Mouse (Mus musculus): ENCODE measurements around the gene Magi1. TPM values are rescaled to one million over a fixed set of nuclear protein-coding genes. Genes with fewer than 3 reads are reported as not detected.

Gene Magi1
- total and polyA plus RNA-seq, 3 experiments, result not detected

DNA sequence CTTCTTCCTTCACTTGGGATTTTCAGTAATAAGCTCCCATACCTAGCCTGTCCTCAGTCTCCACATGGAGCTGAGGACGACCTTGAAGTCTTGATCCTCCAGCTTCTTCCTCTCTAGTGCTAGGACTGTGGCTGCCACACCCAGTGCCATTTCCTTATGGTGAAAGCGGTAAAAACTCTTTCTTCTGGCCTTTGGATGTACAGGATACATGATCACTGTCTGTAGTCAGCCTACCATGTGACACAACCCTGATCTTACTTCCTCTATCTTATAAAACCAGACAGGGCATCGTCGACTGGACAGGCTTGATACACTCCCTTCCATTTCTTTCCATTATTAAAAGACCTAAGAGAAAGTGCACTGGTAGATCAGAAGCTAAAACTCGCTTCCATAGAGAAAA lies 413.7 kb downstream of the Magi1 start:
- in situ Hi-C loops (cut with MboI; ENCODE audit: low pct_ligation_motif_present, low pct_unique_long_range_greater_than_20kb, low sequenced_read_pairs), result no loop called here
- H3K9ac ChIP-seq (ENCODE audit: insufficient read depth, low read depth), result no peak overlapping the region
- no peaks in the 10 kb centered on the region for H3K27me3 ChIP-seq (replicated peaks)
- no peaks in the 10 kb centered on the region for H3K36me3 ChIP-seq (replicated peaks in 1 of 2; ENCODE audit: control insufficient read depth in 1 of 2, insufficient read depth in 1 of 2, low read length in 1 of 2)
- no peak overlapping the region for H3K4me2 ChIP-seq (ENCODE audit: insufficient read depth, low read depth, poor library complexity, severe bottlenecking)
- H3K9me3 ChIP-seq (replicated peaks; ENCODE audit: low read length), result peaks cover 67% of the 10 kb centered on the region
- TF ChIP-seq HCFC1 (IDR thresholded peaks at IDR 0.05; ENCODE audit: low read depth, low read length) (no peak), IRF4 (IDR thresholded peaks at IDR 0.05; ENCODE audit: low read depth, low read length) (no peak), MAZ (IDR thresholded peaks at IDR 0.05; ENCODE audit: low read depth, low read length) (no peak), TCF12 (IDR thresholded peaks at IDR 0.05; ENCODE audit: low read depth, low read length) (no peak), ZKSCAN1 (IDR thresholded peaks at IDR 0.05; ENCODE audit: borderline replicate concordance, low read depth, low read length) (no peak), POLR2A (IDR thresholded peaks at IDR 0.05; ENCODE audit: low read depth, low read length) (no peak), TBP (conservative IDR thresholded peaks at IDR 0.05; ENCODE audit: low read depth, low read length) (no peak), EP300 (IDR thresholded peaks at IDR 0.05; ENCODE audit: low read length) (no peak), PAX5 (IDR thresholded peaks at IDR 0.05; ENCODE audit: low read length) (no peak), CHD1 (IDR thresholded peaks at IDR 0.05; ENCODE audit: low read depth, low read length) (no peak), MYC (IDR thresholded peaks at IDR 0.05; ENCODE audit: low read depth, low read length) (no peak), UBTF (IDR thresholded peaks at IDR 0.05; ENCODE audit: low read depth, low read length) (no peak), RAD21 (IDR thresholded peaks at IDR 0.05; ENCODE audit: low read depth, low read length) (no peak), POLR2AphosphoS2 (IDR thresholded peaks at IDR 0.05; ENCODE audit: low read depth, low read length) (no peak), MAX (IDR thresholded peaks at IDR 0.05; ENCODE audit: low read length) (no peak), BHLHE40 (IDR thresholded peaks at IDR 0.05; ENCODE audit: low read depth, low read length) (no peak)
- H3K4me1 ChIP-seq (ENCODE audit: control insufficient read depth in 1 of 2, insufficient read depth in 2 of 2), result no peaks in the 10 kb centered on the region
- no peak overlapping the region for H3K27ac ChIP-seq (ENCODE audit: insufficient read depth, low read depth)
- no peak overlapping the region for H3K4me3 ChIP-seq (replicated peaks in 1 of 3; ENCODE audit: low read depth in 2 of 3, low read length in 2 of 3, poor library complexity in 1 of 3)
- DNase-seq (ENCODE audit: extremely low read depth), result no peak
- dilution Hi-C loops (cut with MboI; ENCODE audit: extremely low pct_ligation_motif_present, extremely low pct_unique_long_range_greater_than_20kb, low sequenced_read_pairs), result no loop called here
- no peaks in the 10 kb centered on the region for H3K79me2 ChIP-seq (replicated peaks; ENCODE audit: control insufficient read depth, extremely low read depth, insufficient read depth, poor library complexity, severe bottlenecking)

DNA sequence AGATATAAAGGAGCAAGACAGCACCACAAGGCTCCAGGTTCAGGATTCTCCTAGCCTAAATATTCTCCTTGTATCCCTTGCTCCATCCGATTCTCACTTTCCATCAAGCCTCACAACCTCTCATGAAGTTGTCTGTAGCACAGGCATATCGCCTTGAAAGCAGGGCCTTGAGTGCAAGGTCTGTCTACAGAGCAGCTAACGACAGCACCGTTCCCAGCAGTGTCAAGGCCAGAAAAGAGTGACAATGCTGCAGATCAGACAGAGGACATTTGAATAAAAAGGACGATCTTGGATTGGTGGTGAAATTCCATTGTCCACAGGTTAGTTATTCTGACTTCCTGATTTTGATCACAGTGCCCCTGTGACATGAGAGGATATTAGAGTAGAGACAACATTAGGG lies 421.5 kb downstream of the Magi1 start:
- in situ Hi-C loops (cut with MboI; ENCODE audit: low pct_ligation_motif_present, low pct_unique_long_range_greater_than_20kb, low sequenced_read_pairs) (no loop called here), dilution Hi-C loops (cut with MboI; ENCODE audit: extremely low pct_ligation_motif_present, extremely low pct_unique_long_range_greater_than_20kb, low sequenced_read_pairs) (no loop called here)
- no peak overlapping the region for H3K9ac ChIP-seq (ENCODE audit: insufficient read depth, low read depth)
- no peaks in the 10 kb centered on the region for H3K27me3 ChIP-seq (replicated peaks)
- H3K4me1 ChIP-seq (ENCODE audit: control insufficient read depth in 1 of 2, insufficient read depth in 2 of 2), result no peaks in the 10 kb centered on the region
- TF ChIP-seq ZKSCAN1 (IDR thresholded peaks at IDR 0.05; ENCODE audit: borderline replicate concordance, low read depth, low read length), result no peak
- no peak for TF ChIP-seq UBTF (IDR thresholded peaks at IDR 0.05; ENCODE audit: low read depth, low read length)
- TF ChIP-seq NELFE (IDR thresholded peaks at IDR 0.05; ENCODE audit: low read depth, low read length), result no peak
- TF ChIP-seq ELF1 (IDR thresholded peaks at IDR 0.05; ENCODE audit: low read depth, low read length), result no peak
- TF ChIP-seq NRF1 (IDR thresholded peaks at IDR 0.05; ENCODE audit: low read depth, low read length), result no peak
- no peak for TF ChIP-seq SIN3A (IDR thresholded peaks at IDR 0.05; ENCODE audit: low read length)
- no peak for TF ChIP-seq MAFK (IDR thresholded peaks at IDR 0.05; ENCODE audit: insufficient replicate concordance, low read length)
- no peak for TF ChIP-seq JUND (conservative IDR thresholded peaks at IDR 0.05; ENCODE audit: low read depth, low read length)
- TF ChIP-seq POLR2A (IDR thresholded peaks at IDR 0.05; ENCODE audit: low read depth, low read length), result no peak
- no peak for TF ChIP-seq CTCF (conservative IDR thresholded peaks at IDR 0.05 in 1 of 2, IDR thresholded peaks at IDR 0.05 in 1 of 2; ENCODE audit: low read depth in 2 of 2, low read length in 2 of 2)
- no peak for TF ChIP-seq PAX5 (IDR thresholded peaks at IDR 0.05; ENCODE audit: low read length)
- no peak for TF ChIP-seq EP300 (IDR thresholded peaks at IDR 0.05; ENCODE audit: low read length)
- H3K27ac ChIP-seq (ENCODE audit: insufficient read depth, low read depth), result no peak overlapping the region
- H3K9me3 ChIP-seq (replicated peaks; ENCODE audit: low read length), result peaks cover 77% of the 10 kb centered on the region
- H3K4me2 ChIP-seq (ENCODE audit: insufficient read depth, low read depth, poor library complexity, severe bottlenecking), result no peak overlapping the region
- no peaks in the 10 kb centered on the region for H3K36me3 ChIP-seq (replicated peaks in 1 of 2; ENCODE audit: control insufficient read depth in 1 of 2, insufficient read depth in 1 of 2, low read length in 1 of 2)
- DNase-seq (ENCODE audit: extremely low read depth), result no peak
- H3K4me3 ChIP-seq (replicated peaks in 1 of 3; ENCODE audit: low read depth in 2 of 3, low read length in 2 of 3, poor library complexity in 1 of 3), result no peak overlapping the region
- H3K79me2 ChIP-seq (replicated peaks; ENCODE audit: control insufficient read depth, extremely low read depth, insufficient read depth, poor library complexity, severe bottlenecking), result no peaks in the 10 kb centered on the region

Data from CH12.LX (cell line).